Mouse (Mus musculus) heart, postnatal 0 days (tissue): ENCODE data around the gene Zfp710.

Experiments used
- CTCF ChIP-seq: IDR thresholded peaks from 2 replicates; pipeline ENCODE4 v1.5.1; 2016; ENCODE audit warnings: antibody characterized with exemption, control low read depth, low read depth
- EP300 ChIP-seq: IDR thresholded peaks from 2 replicates; pipeline ENCODE4 v1.6.1; 2016; ENCODE audit warnings: antibody characterized with exemption, low read depth

- TF ChIP-seq CTCF = peak; percentile 53
- TF ChIP-seq EP300 = no peak
Measured at GRCm38 (mm10) chr7:79994476-79994875, 30.1 kb upstream of the Zfp710 start.
